Mouse (Mus musculus): ENCODE measurements around the gene Rln3.
A peak's percentile ranks its signal among the peaks of the same experiment; 100 is the strongest.

GRCm38 (mm10) chr8:84008362-84008761, 36.4 kb downstream of the Rln3 start:
- TF ChIP-seq POLR2A (IDR thresholded peaks at IDR 0.05; ENCODE audit: low read depth, low read length): no peak
- TF ChIP-seq CTCF (IDR thresholded peaks at IDR 0.05; ENCODE audit: borderline replicate concordance, insufficient read depth, low read length): peak; percentile 39; the same call in 1 of the 2 replicates

Data from embryonic fibroblast, embryonic 13.5 days (primary cell).